Mouse (Mus musculus): ENCODE results near the gene Nat9.
A peak's percentile ranks its signal among the peaks of the same experiment; 100 is the strongest.

Nat9 gene

DNA sequence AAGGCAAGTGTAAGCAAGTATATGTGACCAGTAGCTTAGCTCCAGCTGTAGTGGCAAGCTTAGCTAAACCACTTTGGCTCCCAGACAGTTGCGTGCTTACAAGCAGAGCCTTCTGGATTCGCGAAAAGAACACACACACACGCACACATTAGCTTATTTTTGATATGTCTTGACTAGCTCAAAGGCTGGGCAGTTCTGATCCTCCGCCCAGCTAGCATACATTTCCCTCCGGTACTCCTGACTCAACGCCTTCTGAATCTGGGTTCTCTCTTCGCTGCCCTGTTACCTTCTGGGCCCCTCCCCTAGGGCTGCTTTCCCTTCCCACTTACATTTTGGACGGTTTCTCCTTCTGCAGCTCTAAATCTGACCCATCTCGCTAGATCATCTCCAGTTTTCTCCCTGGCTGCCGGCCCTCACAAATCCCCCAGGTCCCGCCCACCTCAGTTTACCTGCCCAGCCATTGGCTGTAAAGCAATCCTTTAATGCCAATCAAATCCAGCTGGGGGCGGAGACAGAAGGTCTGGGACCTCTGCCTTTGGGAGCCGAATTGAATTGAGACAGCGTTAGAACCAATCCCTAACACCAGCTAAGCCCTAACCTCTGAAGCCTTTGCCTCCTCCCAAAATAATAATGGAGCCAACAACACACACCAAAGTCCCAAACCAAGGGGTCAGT is 35.8 kb downstream of the Nat9 start:
- peak; percentile 94 for DNase-seq

DNA sequence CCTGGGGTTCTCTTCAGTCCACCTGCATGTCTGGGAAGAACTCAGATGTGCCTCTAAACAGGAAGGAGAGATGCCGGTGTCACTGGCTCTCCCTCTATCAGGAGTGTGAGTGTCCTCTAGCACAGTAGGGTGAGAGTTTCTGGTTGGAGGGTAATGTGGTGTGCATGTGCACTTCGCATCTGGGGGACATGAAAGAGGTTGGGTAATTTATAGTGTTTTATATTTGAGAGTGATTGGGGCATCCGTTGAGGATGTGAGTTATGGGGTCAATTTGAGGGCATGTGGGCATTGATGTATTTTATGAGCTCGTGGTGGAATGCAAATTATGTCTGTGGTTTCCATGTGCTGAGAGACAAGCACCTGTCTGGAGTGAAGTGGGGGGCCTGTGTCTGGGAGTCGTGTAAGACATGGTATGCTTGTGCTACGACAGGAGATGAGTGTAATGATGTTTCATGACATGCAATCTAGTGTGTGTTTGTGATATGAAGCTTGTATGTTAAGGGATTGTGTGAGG is 36.9 kb downstream of the Nat9 start:
- DNase-seq, result no peak

DNA sequence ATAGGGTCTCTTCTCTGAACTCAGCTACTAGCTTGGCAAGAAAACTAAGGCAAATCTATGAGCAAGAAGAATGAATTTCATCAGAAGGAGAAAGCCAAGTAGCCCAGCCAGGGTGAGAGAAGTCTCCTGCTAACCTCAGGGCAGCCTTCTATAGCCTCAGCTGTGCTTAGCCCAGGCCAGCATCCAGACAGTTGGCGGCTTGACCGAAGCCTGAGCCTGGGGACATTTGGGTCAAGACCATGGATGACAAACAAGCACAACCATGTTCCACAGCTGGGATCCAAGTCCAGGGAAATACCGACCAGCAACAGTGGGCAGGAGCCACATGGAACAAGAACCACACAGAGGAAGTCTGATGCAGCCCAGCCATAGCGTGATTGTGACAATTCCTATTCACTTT is 39.8 kb downstream of the Nat9 start:
- no peak for DNase-seq

DNA sequence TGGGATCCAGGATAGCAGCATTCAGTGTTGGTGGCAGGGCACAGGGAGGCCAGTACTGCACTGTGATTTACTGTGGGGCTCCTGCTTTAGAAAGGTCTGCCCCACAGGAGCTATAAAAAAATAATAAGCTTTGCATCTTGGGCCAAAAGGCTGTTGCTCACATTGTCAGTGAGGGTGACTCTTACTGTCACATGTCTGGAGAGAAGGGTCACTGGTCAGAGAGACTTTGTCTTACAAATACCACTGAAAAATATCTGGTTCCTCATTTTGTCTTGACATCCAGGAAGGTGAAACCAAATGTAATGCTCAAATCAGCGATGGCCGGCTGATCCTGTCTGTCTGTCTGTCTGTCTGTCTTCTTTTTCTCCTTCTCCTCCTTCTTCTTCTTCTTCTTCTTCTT is 45.7 kb downstream of the Nat9 start:
- no peak for DNase-seq

DNA sequence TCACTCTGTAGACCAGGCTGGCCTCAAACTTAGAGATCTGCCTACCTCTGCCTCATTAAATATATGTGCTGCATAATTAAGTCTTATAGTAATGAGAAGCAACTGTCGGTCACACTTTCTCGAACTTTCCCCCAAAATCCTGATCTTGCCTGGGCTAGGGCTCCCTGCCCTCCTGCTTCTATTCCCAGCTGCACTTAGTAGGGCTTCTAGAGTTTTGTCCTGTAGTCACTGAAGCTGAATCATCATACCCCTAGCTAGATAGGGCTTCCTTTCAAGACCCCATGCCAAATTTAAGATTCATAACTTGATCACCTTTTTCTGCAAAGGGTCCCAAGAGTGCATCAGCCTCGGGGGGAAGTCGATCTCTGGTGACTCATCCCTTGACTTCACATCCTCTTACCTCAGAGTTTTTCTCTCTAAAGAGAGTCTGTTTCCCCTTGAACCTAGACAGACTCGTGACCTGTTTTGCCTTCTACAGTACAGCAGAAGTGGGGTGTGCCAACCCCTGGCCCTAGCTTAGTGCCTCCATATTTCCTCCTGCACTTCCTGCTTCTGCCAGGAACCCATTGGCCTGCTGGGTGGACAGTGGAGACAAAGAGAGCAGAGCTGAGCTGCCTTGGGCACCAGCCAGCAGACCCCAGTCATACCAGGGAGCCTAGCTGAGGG is 48.9 kb downstream of the Nat9 start:
- DNase-seq, result peak; percentile 90

DNA sequence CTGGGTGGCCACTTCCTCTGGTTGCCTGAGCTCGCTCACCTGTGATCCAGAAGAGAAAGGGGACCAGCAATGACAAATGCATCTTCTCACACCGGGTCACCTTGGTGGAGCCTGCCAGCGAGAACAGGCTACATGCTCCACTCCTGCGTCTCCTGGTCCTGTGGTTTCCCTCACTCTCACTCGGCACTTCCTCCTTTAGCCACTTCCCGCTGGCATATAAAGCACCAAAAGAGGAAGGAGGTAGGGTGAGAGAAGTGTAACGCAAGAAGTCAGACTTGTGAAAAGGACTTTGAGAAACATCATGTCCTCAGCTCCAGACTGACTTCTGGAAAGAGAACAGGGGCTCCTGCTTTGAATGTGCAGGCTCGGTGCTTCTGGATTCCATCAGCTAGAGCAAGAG is 53.9 kb downstream of the Nat9 start, which contains the start of gene Cd300lf:
Gene Cd300lf, minus strand, starts transcription at position 193 of the 400 bp plus-strand sequence.
- DNase-seq, result peak; percentile 96
